ENCODE assay signal across 9 mouse cellular contexts in the genomic region with DNA sequence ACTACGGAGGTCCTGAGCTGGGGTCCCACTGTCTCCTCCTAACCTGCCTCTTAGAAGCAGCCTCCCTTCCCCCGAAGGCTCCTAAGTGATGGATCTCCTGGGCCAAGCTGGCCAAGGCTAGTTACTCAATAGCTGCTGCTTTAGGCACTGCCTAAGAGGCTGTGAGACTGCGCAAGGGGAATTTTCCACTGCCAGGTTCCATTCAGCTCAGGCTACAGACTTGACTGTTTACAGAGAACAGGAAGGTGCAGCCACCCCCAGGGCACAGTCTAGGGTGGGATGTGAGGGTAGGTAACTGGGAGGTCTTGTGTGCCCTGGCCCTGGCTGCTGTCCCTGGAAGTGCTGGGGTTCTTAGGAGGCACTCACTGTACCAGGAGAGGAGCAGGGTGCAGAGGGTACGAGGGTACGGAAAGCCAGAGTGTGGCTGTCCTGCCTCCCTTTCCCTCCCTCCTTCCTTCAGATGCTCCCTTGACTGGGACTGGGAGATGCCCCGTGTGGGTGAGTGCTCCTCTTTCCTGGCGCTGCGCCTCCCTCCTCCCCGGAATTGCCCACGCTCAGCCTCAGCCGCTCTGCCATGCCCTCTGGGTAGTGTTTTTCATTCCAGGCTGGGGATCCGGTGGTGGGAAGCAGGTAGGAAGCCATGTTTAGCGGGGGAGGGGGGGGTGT.
DNase-seq lines count a peak whose midpoint lies in the region; ATAC-seq and TF ChIP-seq lines count a peak whose summit lies in the region.
"Had no signal": no experiment of that assay in that cellular context is flagged by ENCODE, and none has a peak within 500 bp of the region (broad histone marks: within the 10 kb centered on the region; RNA-seq: fewer than 3 reads in every experiment).

No protein-coding gene starts in this region.

- peaks cover 25% of the 10 kb centered on the region for H3K4me1 ChIP-seq in heart, embryonic 12.5 days (replicated peaks)
- peaks cover 24% of the 10 kb centered on the region for H3K4me1 ChIP-seq in kidney, postnatal 0 days (replicated peaks; ENCODE audit: insufficient read depth, low read length)
- peaks cover 18% of the 10 kb centered on the region for H3K4me1 ChIP-seq in lung, embryonic 15.5 days

- H3K27ac ChIP-seq in heart, embryonic 12.5 days (ENCODE audit: poor library complexity, severe bottlenecking) = no peak overlapping the region
- H3K27ac ChIP-seq in kidney, postnatal 0 days = peak overlapping the region; percentile 84
- H3K27ac ChIP-seq in lung, embryonic 15.5 days = peak overlapping the region; percentile 55
- H3K27ac ChIP-seq: liver, embryonic 14.5 days had no signal

- ATAC-seq in heart, embryonic 12.5 days (ENCODE audit: insufficient number of reproducible peaks, low FRiP score) = peak; percentile 48; the same call in 1 of the 2 replicates
- ATAC-seq in kidney, postnatal 0 days (replicated peaks; ENCODE audit: low FRiP score, low read depth) = peak; percentile 74
- ATAC-seq in lung, embryonic 15.5 days (ENCODE audit: borderline replicate concordance, extremely low read depth, low FRiP score, low TSS enrichment) = peak; percentile 75

- DNase-seq in right cerebral cortex, adult 18-20 months = peak; percentile 69
- DNase-seq in right cerebral cortex, postnatal 4 days = no peak
- peak; percentile 62 to 74 for DNase-seq in cerebellum, postnatal 36 days
- DNase-seq in kidney, postnatal 0 days (ENCODE audit: low spot score) = peak; percentile 48
- DNase-seq in skeletal muscle tissue, adult 2 months (ENCODE audit: low read depth, low spot score) = peak; percentile 52
- DNase-seq in T-cell, adult 2 months (ENCODE audit: low spot score) = no peak

- H3K27me3 ChIP-seq in heart, embryonic 12.5 days (replicated peaks) = 0 out of 2 replicates have a peak, but pooled peaks cover 7% of the 10 kb centered on the region
- no peaks in the 10 kb centered on the region for H3K27me3 ChIP-seq in kidney, postnatal 0 days (ENCODE audit: insufficient read depth, low read length)
- H3K27me3 ChIP-seq in lung, embryonic 15.5 days = no peaks in the 10 kb centered on the region

- 0 out of 2 replicates have a peak, but pooled peaks have one; percentile 6 for TF ChIP-seq CTCF in kidney, postnatal 0 days (IDR thresholded peaks at IDR 0.05; ENCODE audit: low read depth)

- 0 out of 2 replicates have a peak overlapping the region, but pooled peaks have one; percentile 6 for H3K4me3 ChIP-seq in heart, embryonic 12.5 days
- 0 out of 2 replicates have a peak overlapping the region, but pooled peaks have one; percentile 4 for H3K4me3 ChIP-seq in kidney, postnatal 0 days (replicated peaks; ENCODE audit: low read depth, low read length)
- H3K4me3 ChIP-seq in lung, embryonic 15.5 days = peak overlapping the region; percentile 2; the same call in 1 of the 2 replicates

- H3K9ac ChIP-seq in heart, embryonic 12.5 days = peak overlapping the region; percentile 14; the same call in 1 of the 2 replicates
- peak overlapping the region; percentile 44 for H3K9ac ChIP-seq in kidney, postnatal 0 days (ENCODE audit: low read depth, low read length)
- no peak overlapping the region for H3K9ac ChIP-seq in lung, embryonic 15.5 days
- H3K9ac ChIP-seq: liver, embryonic 14.5 days had no signal

- no peaks in the 10 kb centered on the region for H3K9me3 ChIP-seq in heart, embryonic 12.5 days (replicated peaks)
- no peaks in the 10 kb centered on the region for H3K9me3 ChIP-seq in kidney, postnatal 0 days (replicated peaks; ENCODE audit: low read length)
- H3K9me3 ChIP-seq in lung, embryonic 15.5 days = no peaks in the 10 kb centered on the region

- 27% methylated on average over 13 of the region's 13 CpGs for WGBS in heart, embryonic 12.5 days
- WGBS in kidney, postnatal 0 days = 7% methylated on average over 13 of the region's 13 CpGs
- WGBS in lung, embryonic 15.5 days = 20% methylated on average over 13 of the region's 13 CpGs

- H3K36me3 ChIP-seq in heart, embryonic 12.5 days = no peaks in the 10 kb centered on the region
- no peaks in the 10 kb centered on the region for H3K36me3 ChIP-seq in kidney, postnatal 0 days (ENCODE audit: insufficient read depth, low read length)
- no peaks in the 10 kb centered on the region for H3K36me3 ChIP-seq in lung, embryonic 15.5 days

- peak overlapping the region; percentile 59 for H3K4me2 ChIP-seq in heart, embryonic 12.5 days
- H3K4me2 ChIP-seq in kidney, postnatal 0 days (ENCODE audit: low read length) = peak overlapping the region; percentile 52
- peak overlapping the region; percentile 43 for H3K4me2 ChIP-seq in lung, embryonic 15.5 days

Comparison
In these comparisons a context has a peak if more than half of its experiments do, and no peak if none do; other contexts are left out.
1. DNase-seq: peak in right cerebral cortex, adult 18-20 months (single experiment), cerebellum, postnatal 36 days (2 of 2), kidney, postnatal 0 days (single experiment) and skeletal muscle tissue, adult 2 months (single experiment); none in right cerebral cortex, postnatal 4 days (single experiment) and T-cell, adult 2 months (single experiment).
2. Peak in every context shown above with its lines, with median percentiles within 50 percentile points of each other: ATAC-seq, H3K4me2 ChIP-seq and H3K4me3 ChIP-seq.